Mouse (Mus musculus) ovary, adult 18-20 months (tissue): ENCODE results near the gene Tnnt3.

ENCODE experiments used
- DNase-seq: peaks from one replicate; pipeline ENCODE4 v3.0.0; 2022; ENCODE audit warnings: low spot score, mixed read lengths

Gene Tnnt3

DNA sequence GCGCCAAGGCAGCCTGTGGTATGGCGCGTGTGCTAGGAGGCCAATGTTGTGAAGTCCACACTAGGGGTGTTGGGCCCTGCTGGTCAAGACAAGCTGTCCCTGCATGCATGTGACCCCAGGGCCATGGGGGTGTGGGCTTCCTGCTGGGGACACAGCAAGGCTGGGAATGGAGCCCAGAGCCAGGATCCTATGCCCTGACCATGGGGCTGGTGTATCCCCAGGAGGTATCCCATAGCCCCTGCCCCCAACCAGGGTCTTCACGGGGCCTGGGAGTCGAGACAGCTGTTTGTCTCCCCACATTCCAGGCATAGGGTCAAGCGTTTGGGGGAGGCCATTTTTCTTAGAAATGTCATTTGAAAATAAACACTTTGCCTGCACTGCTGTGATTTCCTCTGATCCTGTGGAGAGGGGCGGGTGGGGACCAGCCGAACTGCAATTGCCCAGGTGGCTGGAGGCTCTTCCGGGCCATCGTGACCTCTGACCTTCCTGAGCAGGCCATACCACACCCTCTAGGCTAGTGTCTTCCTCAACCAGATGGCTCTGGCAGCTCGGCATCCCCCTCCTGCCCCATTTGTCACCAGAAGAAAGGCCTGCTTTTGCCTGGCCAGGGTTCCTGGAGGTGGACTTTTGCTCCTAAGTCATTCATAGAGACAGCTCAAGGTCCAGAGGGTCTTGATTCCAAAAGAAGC is 66.5 kb downstream of the Tnnt3 start:
- no peak for DNase-seq
